Mouse (Mus musculus) cerebellum, adult (tissue): ENCODE measurements around the gene Spatc1l.

Experiments
- ATAC-seq: cut with Nextera tagmentation; 2 replicates; pipeline ENCODE4 v1.9.2; 2017; ENCODE audit warnings: mild to moderate bottlenecking, moderate library complexity, mixed read lengths; ENCODE audit not compliant: insufficient number of reproducible peaks, low FRiP score, low TSS enrichment

Gene Spatc1l

GRCm38 (mm10) chr10:76586190-76586589, 24.1 kb downstream of the Spatc1l start:
- ATAC-seq: no peak

DNA sequence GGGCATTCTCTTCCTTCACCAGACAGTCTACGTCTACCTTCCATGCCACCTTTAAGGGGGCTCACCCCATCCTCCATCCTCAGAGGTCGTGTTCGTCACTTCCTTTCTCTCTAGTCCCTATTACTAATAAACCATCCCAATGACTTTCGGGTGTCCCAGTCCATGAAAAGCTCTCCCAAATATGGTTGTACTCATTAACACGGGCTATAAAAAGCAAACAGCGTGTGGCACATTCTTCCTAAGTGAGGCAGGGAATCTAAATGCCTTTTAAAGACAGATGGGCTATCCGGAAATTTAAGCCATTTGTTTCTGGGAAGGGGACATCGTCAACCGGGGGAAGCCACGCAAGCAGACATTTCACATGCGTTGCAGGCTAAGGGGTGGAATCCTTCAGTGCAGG, 28.1 kb downstream of the Spatc1l start:
- no peak for ATAC-seq

GRCm38 (mm10) chr10:76596338-76596737, 34.3 kb downstream of the Spatc1l start:
- ATAC-seq: no peak

GRCm38 (mm10) chr10:76602690-76603089, 40.6 kb downstream of the Spatc1l start:
- no peak for ATAC-seq

GRCm38 (mm10) chr10:76612473-76612872, 50.4 kb downstream of the Spatc1l start:
- ATAC-seq: no peak
